Mouse (Mus musculus): Measurements from ENCODE around the gene Usp12.

GRCm38 (mm10) chr5:146771982-146772381, 22.8 kb downstream of the Usp12 start:
- TF ChIP-seq EP300 (IDR thresholded peaks at IDR 0.05) (no peak), CTCF (IDR thresholded peaks at IDR 0.05) (no peak)

Data from lung, postnatal 0 days (tissue).